Mouse (Mus musculus) left cerebral cortex, adult 2 months (tissue): ENCODE results near the gene Sipa1l2. TPM values are rescaled to one million over a fixed set of nuclear protein-coding genes. Genes with fewer than 3 reads are reported as not detected.

Experiments used
- DNase-seq, 2 experiments: peaks; one replicate each; pipeline ENCODE4 v3.0.0; 2021 to 2022; ENCODE audit warnings: low spot score in 2 of 2, mixed read lengths in 1 of 2; ENCODE audit errors: extremely low spot score in 1 of 2
- H3K27ac ChIP-seq: fragments of 200-600 bp; 2 replicates; pipeline ENCODE4 v1.8.1; 2022
- H3K4me3 ChIP-seq: fragments of 200-600 bp; 2 replicates; pipeline ENCODE4 v1.8.1; 2022
- CTCF ChIP-seq: fragments of 200-600 bp; IDR thresholded peaks from 2 replicates; pipeline ENCODE4 v1.8.1; 2022; ENCODE audit warnings: antibody characterized with exemption, mild to moderate bottlenecking, moderate library complexity
- intact Hi-C: fragments of 180-260 bp; cut with DNase I; formaldehyde crosslinking; loops from one replicate; pipeline ENCODE4 v1.15.1; 2025
- total RNA-seq, 2 experiments: library from RNA; stranded (reverse); gene quantifications; 2 replicates each; pipeline ENCODE4 v1.2.3; 2021

Sipa1l2 gene
- total RNA-seq, 2 experiments from 2014 or later: 44.1 to 47.9 TPM

- no peak for DNase-seq
- no peak overlapping the region for H3K27ac ChIP-seq
- intact Hi-C loops: no loop called here
- H3K4me3 ChIP-seq: no peak overlapping the region
- TF ChIP-seq CTCF: no peak
These were observed 174.6 kb downstream of the Sipa1l2 start for GRCm38 (mm10) chr8:125395032-125395431.

GRCm38 (mm10) chr8:125391685-125392084 is 177.9 kb downstream of the Sipa1l2 start:
- Histone ChIP-seq H3K27ac (no peak overlapping the region), H3K4me3 (no peak overlapping the region)
- DNase-seq: no peak
- intact Hi-C loops: no loop called here
- TF ChIP-seq CTCF: no peak

GRCm38 (mm10) chr8:125391271-125391670 is 178.3 kb downstream of the Sipa1l2 start:
- no peak for DNase-seq
- intact Hi-C loops: no loop called here
- H3K4me3 ChIP-seq: no peak overlapping the region
- no peak for TF ChIP-seq CTCF
- 0 out of 2 replicates have a peak overlapping the region, but pooled peaks have one; percentile 75 for H3K27ac ChIP-seq

- DNase-seq: no peak
- TF ChIP-seq CTCF: no peak
- intact Hi-C loops: no loop called here
- Histone ChIP-seq H3K27ac (peak overlapping the region; percentile 75), H3K4me3 (no peak overlapping the region)
These were observed 179.1 kb downstream of the Sipa1l2 start for GRCm38 (mm10) chr8:125390506-125390895.

- no peak for TF ChIP-seq CTCF
- intact Hi-C loops: loop anchor here (5.0 kb wide), 3 partner anchors 98 to 177 kb away; partner anchors contain the start of gene Sipa1l2
- DNase-seq: peak; percentile 77 to 78
- Histone ChIP-seq H3K27ac (peak overlapping the region; percentile 75), H3K4me3 (no peak overlapping the region)
These were observed 179.7 kb downstream of the Sipa1l2 start for GRCm38 (mm10) chr8:125389756-125390505.

- H3K4me3 ChIP-seq: no peak overlapping the region
- no peak for TF ChIP-seq CTCF
- intact Hi-C loops: loop anchor here (5.0 kb wide), 3 partner anchors 97 to 178 kb away; partner anchors contain the start of gene Sipa1l2
- DNase-seq: no peak
- H3K27ac ChIP-seq: no peak overlapping the region; the same call in 1 of the 2 replicates
These were observed 180.3 kb downstream of the Sipa1l2 start for GRCm38 (mm10) chr8:125389280-125389679.

GRCm38 (mm10) chr8:125388404-125389180 is 181.0 kb downstream of the Sipa1l2 start:
- no peak for TF ChIP-seq CTCF
- DNase-seq: no peak
- no peak overlapping the region for H3K27ac ChIP-seq
- intact Hi-C loops: loop anchor here (5.0 kb wide), 3 partner anchors 96 to 179 kb away; partner anchors contain the start of gene Sipa1l2
- no peak overlapping the region for H3K4me3 ChIP-seq

- peak; percentile 53 to 58 for DNase-seq
- no peak overlapping the region for H3K27ac ChIP-seq
- H3K4me3 ChIP-seq: no peak overlapping the region
- no peak for TF ChIP-seq CTCF
- intact Hi-C loops: loop anchor here (5.0 kb wide), 3 partner anchors 93 to 182 kb away; partner anchors contain the start of gene Sipa1l2
These were observed 184.0 kb downstream of the Sipa1l2 start for GRCm38 (mm10) chr8:125385519-125386150.

GRCm38 (mm10) chr8:125384551-125385183 is 184.9 kb downstream of the Sipa1l2 start:
- TF ChIP-seq CTCF: no peak
- DNase-seq: no peak
- intact Hi-C loops: loop anchor here (5.0 kb wide), 3 partner anchors 92 to 183 kb away; partner anchors contain the start of gene Sipa1l2
- Histone ChIP-seq H3K27ac (no peak overlapping the region), H3K4me3 (no peak overlapping the region)

- no peak for DNase-seq
- no peak overlapping the region for H3K4me3 ChIP-seq
- intact Hi-C loops: no loop called here
- TF ChIP-seq CTCF: no peak
- no peak overlapping the region for H3K27ac ChIP-seq
These were observed 187.9 kb downstream of the Sipa1l2 start for GRCm38 (mm10) chr8:125381674-125382073.

GRCm38 (mm10) chr8:125379939-125380338 is 189.7 kb downstream of the Sipa1l2 start:
- Histone ChIP-seq H3K27ac (no peak overlapping the region), H3K4me3 (no peak overlapping the region)
- no peak; the same call in 1 of the 2 replicates for TF ChIP-seq CTCF
- intact Hi-C loops: no loop called here
- no peak for DNase-seq
